Mouse (Mus musculus) heart, postnatal 0 days (tissue): Measurements from ENCODE around the gene Dlec1.

Experiments used
- CTCF ChIP-seq: IDR thresholded peaks from 2 replicates; pipeline ENCODE4 v1.5.1; 2016; ENCODE audit warnings: antibody characterized with exemption, control low read depth, low read depth
- EP300 ChIP-seq: IDR thresholded peaks from 2 replicates; pipeline ENCODE4 v1.6.1; 2016; ENCODE audit warnings: antibody characterized with exemption, low read depth

- no peak for TF ChIP-seq EP300
- TF ChIP-seq CTCF, result peak; percentile 69
Observed at GRCm38 (mm10) chr9:119156278-119157201, 54.3 kb downstream of the Dlec1 start, which contains the start of gene Acaa1b.
